ENCODE assay signal across 8 mouse cellular contexts in genomic region chr4:153974431-153975291, GRCm38 (mm10). TPM values are rescaled to one million over a fixed set of nuclear protein-coding genes. Genes with fewer than 3 reads are reported as not detected.
DNase-seq lines count a peak whose midpoint lies in the region; ATAC-seq and TF ChIP-seq lines count a peak whose summit lies in the region.

Gene Dffb (minus strand): TSS chr4:153975126.
Gene Cep104 (plus strand): TSS chr4:153975194.

- TF ChIP-seq CTCF in midbrain, postnatal 0 days (IDR thresholded peaks at IDR 0.05), result no peak

- no peaks in the 10 kb centered on the region for H3K27me3 ChIP-seq in embryonic facial prominence, embryonic 14.5 days (replicated peaks; ENCODE audit: control insufficient read depth, insufficient read depth, low read length)
- no peaks in the 10 kb centered on the region for H3K27me3 ChIP-seq in limb, embryonic 14.5 days (ENCODE audit: control insufficient read depth, insufficient read depth, low read length)
- H3K27me3 ChIP-seq in midbrain, postnatal 0 days (ENCODE audit: insufficient read depth, low read length), result no peaks in the 10 kb centered on the region

- H3K9me3 ChIP-seq in embryonic facial prominence, embryonic 14.5 days (ENCODE audit: control insufficient read depth, low read length), result no peaks in the 10 kb centered on the region
- H3K9me3 ChIP-seq in limb, embryonic 14.5 days (ENCODE audit: control insufficient read depth, low read length), result no peaks in the 10 kb centered on the region
- no peaks in the 10 kb centered on the region for H3K9me3 ChIP-seq in midbrain, postnatal 0 days (ENCODE audit: low read length)

- DNase-seq in 3T3-L1 (ENCODE audit: low read depth, low spot score), result peak; percentile 89
- DNase-seq in adrenal gland, postnatal 4 days (ENCODE audit: low spot score in 2 of 2), result peak; percentile 90 to 93
- peak; percentile 97 for DNase-seq in embryonic facial prominence, embryonic 14.5 days (ENCODE audit: low spot score)
- DNase-seq in heart, adult 8-10 months (ENCODE audit: low spot score), result peak; percentile 92
- peak; percentile 96 for DNase-seq in kidney, adult 9 months
- peak; percentile 91 for DNase-seq in limb, embryonic 14.5 days (ENCODE audit: low spot score)
- DNase-seq in midbrain, postnatal 0 days (ENCODE audit: low spot score), result peak; percentile 95
- DNase-seq in spleen, postnatal 14 days (ENCODE audit: low spot score in 2 of 2), result peak; percentile 86 to 92

- 2% methylated on average over 39 of the region's 68 CpGs for WGBS in embryonic facial prominence, embryonic 14.5 days
- WGBS in limb, embryonic 14.5 days, result 2% methylated on average over 63 of the region's 68 CpGs
- under 1% methylated on average over 68 of the region's 68 CpGs for WGBS in midbrain, postnatal 0 days

- peak within 1 kb of the TSS; percentile 91 for H3K9ac ChIP-seq in embryonic facial prominence, embryonic 14.5 days (ENCODE audit: low read depth, low read length)
- peak within 1 kb of the TSS; percentile 84 for H3K9ac ChIP-seq in limb, embryonic 14.5 days (ENCODE audit: low read depth, low read length, severe bottlenecking)
- H3K9ac ChIP-seq in midbrain, postnatal 0 days (replicated peaks; ENCODE audit: low read length, poor library complexity, severe bottlenecking), result peak within 1 kb of the TSS; percentile 79

- H3K4me3 ChIP-seq in embryonic facial prominence, embryonic 14.5 days (ENCODE audit: low read depth, low read length), result peak within 1 kb of the TSS; percentile 98
- H3K4me3 ChIP-seq in limb, embryonic 14.5 days (replicated peaks; ENCODE audit: low read length), result peak within 1 kb of the TSS; percentile 97
- peak within 1 kb of the TSS; percentile 96 for H3K4me3 ChIP-seq in midbrain, postnatal 0 days (ENCODE audit: low read depth, low read length)

- peaks cover 9% of the 10 kb centered on the region for H3K4me1 ChIP-seq in embryonic facial prominence, embryonic 14.5 days (ENCODE audit: control insufficient read depth, insufficient read depth, low read length)
- peaks cover 8% of the 10 kb centered on the region for H3K4me1 ChIP-seq in limb, embryonic 14.5 days (ENCODE audit: control insufficient read depth, insufficient read depth, low read length)
- H3K4me1 ChIP-seq in midbrain, postnatal 0 days (ENCODE audit: insufficient read depth, low read length), result peaks cover 9% of the 10 kb centered on the region; the same call in 1 of the 2 replicates

- peak within 1 kb of the TSS; percentile 90 for H3K4me2 ChIP-seq in embryonic facial prominence, embryonic 14.5 days (ENCODE audit: low read depth, low read length)
- peak within 1 kb of the TSS; percentile 90 for H3K4me2 ChIP-seq in limb, embryonic 14.5 days (replicated peaks; ENCODE audit: low read depth, low read length, severe bottlenecking)
- H3K4me2 ChIP-seq in midbrain, postnatal 0 days (ENCODE audit: low read depth, low read length, poor library complexity, severe bottlenecking), result peak within 1 kb of the TSS; percentile 88

- peak; percentile 99 for ATAC-seq in embryonic facial prominence, embryonic 14.5 days (ENCODE audit: low read depth)
- ATAC-seq in limb, embryonic 14.5 days (ENCODE audit: low FRiP score, low read depth), result peak; percentile 97
- peak; percentile 96 for ATAC-seq in midbrain, postnatal 0 days (ENCODE audit: low FRiP score)

- peak; percentile 48; the same call in 1 of the 2 replicates for TF ChIP-seq POLR2A in limb, embryonic 14.5 days (IDR thresholded peaks at IDR 0.05; ENCODE audit: borderline replicate concordance, extremely low read depth, insufficient read depth, insufficient read length)

- H3K27ac ChIP-seq in embryonic facial prominence, embryonic 14.5 days (replicated peaks; ENCODE audit: low read depth, low read length), result peak within 1 kb of the TSS; percentile 63
- H3K27ac ChIP-seq in limb, embryonic 14.5 days (replicated peaks; ENCODE audit: low read depth, low read length), result peak within 1 kb of the TSS; percentile 55
- H3K27ac ChIP-seq in midbrain, postnatal 0 days (ENCODE audit: low read depth, low read length), result peak within 1 kb of the TSS; percentile 70

- peaks cover 32% of the 10 kb centered on the region for H3K36me3 ChIP-seq in embryonic facial prominence, embryonic 14.5 days (ENCODE audit: control insufficient read depth, insufficient read depth, low read length)
- H3K36me3 ChIP-seq in limb, embryonic 14.5 days (ENCODE audit: control insufficient read depth, insufficient read depth, low read length), result peaks cover 28% of the 10 kb centered on the region
- peaks cover 27% of the 10 kb centered on the region for H3K36me3 ChIP-seq in midbrain, postnatal 0 days (ENCODE audit: insufficient read depth, low read length)

RNA-seq across cellular contexts. Expression of gene Dffb, which starts in this region (rescaled TPM):
- 10 to 100 TPM; 13.8 TPM for total RNA-seq in adrenal gland, postnatal 4 days (2021)
- 7.3 and 10.1 TPM in 2 replicates for polyA plus RNA-seq in embryonic facial prominence, embryonic 14.5 days (2014; fragmentation: Nextera tagmentation; extraction: Ambion mirVana)
- 1 to 10 TPM; 1.1 to 5.3 (median 2.0) TPM for total RNA-seq in heart, adult 8-10 months (2022)
- polyA plus RNA-seq in limb, embryonic 14.5 days (2012; rRNA removed), result 28.8 and 39.6 TPM in 2 replicates
- 10.5 and 12.0 TPM in 2 replicates for polyA plus RNA-seq in limb, embryonic 14.5 days (2014; fragmentation: Nextera tagmentation; extraction: Ambion mirVana)
- total RNA-seq in midbrain, postnatal 0 days (2014; rRNA removed), result 19.8 and 20.8 TPM in 2 replicates
- polyA plus RNA-seq in midbrain, postnatal 0 days (2015; fragmentation: Nextera tagmentation; extraction: Ambion mirVana), result 9.7 and 10.1 TPM in 2 replicates

RNA-seq across cellular contexts. Expression of gene Cep104, which starts in this region (rescaled TPM):
- total RNA-seq in adrenal gland, postnatal 4 days (2021), result 10 to 100 TPM; 22.1 to 23.1 TPM
- polyA plus RNA-seq in embryonic facial prominence, embryonic 14.5 days (2014; fragmentation: Nextera tagmentation; extraction: Ambion mirVana), result 14.2 and 15.2 TPM in 2 replicates
- 10 to 100 TPM; 29.4 to 34.6 (median 32.1) TPM for total RNA-seq in heart, adult 8-10 months (2022)
- 13.3 and 14.0 TPM in 2 replicates for polyA plus RNA-seq in limb, embryonic 14.5 days (2012; rRNA removed)
- polyA plus RNA-seq in limb, embryonic 14.5 days (2014; fragmentation: Nextera tagmentation; extraction: Ambion mirVana), result 13.9 and 18.0 TPM in 2 replicates
- total RNA-seq in midbrain, postnatal 0 days (2014; rRNA removed), result 9.6 and 11.6 TPM in 2 replicates
- 11.7 and 12.0 TPM in 2 replicates for polyA plus RNA-seq in midbrain, postnatal 0 days (2015; fragmentation: Nextera tagmentation; extraction: Ambion mirVana)

Comparison
In these comparisons a context has a peak if more than half of its experiments do, and no peak if none do; other contexts are left out.
1. Peak in every context shown above with its lines: DNase-seq, ATAC-seq, H3K4me3 ChIP-seq and H3K27ac ChIP-seq.